Mouse (Mus musculus): ENCODE data around the gene Deup1. TPM values are rescaled to one million over a fixed set of nuclear protein-coding genes. Genes with fewer than 3 reads are reported as not detected.

Gene Deup1
- polyA plus RNA-seq, 1 experiment, result 0.01 TPM

GRCm38 (mm10) chr9:15541735-15542354 is 85.9 kb downstream of the Deup1 start:
- Histone ChIP-seq H3K4me1 (ENCODE audit: control insufficient read depth) (no peaks in the 10 kb centered on the region; the same call in 1 of the 2 replicates), H3K27me3 (ENCODE audit: control insufficient read depth) (no peaks in the 10 kb centered on the region), H3K4me3 (replicated peaks) (no peak overlapping the region), H3K36me3 (ENCODE audit: control insufficient read depth) (peaks cover 6% of the 10 kb centered on the region), H3K9me3 (ENCODE audit: control insufficient read depth, low read length) (no peaks in the 10 kb centered on the region)
- no peak for TF ChIP-seq TAL1 (IDR thresholded peaks at IDR 0.05; ENCODE audit: low read length)
- TF ChIP-seq GATA1 (IDR thresholded peaks at IDR 0.05; ENCODE audit: low read length), result no peak

GRCm38 (mm10) chr9:15538979-15539533 is 88.7 kb downstream of the Deup1 start:
- Histone ChIP-seq H3K27me3 (ENCODE audit: control insufficient read depth) (no peaks in the 10 kb centered on the region), H3K36me3 (ENCODE audit: control insufficient read depth) (peaks cover under 1% of the 10 kb centered on the region; the same call in 1 of the 2 replicates), H3K9me3 (ENCODE audit: control insufficient read depth, low read length) (no peaks in the 10 kb centered on the region), H3K4me3 (replicated peaks) (no peak overlapping the region), H3K4me1 (ENCODE audit: control insufficient read depth) (no peaks in the 10 kb centered on the region; the same call in 1 of the 2 replicates)
- TF ChIP-seq TAL1 (IDR thresholded peaks at IDR 0.05; ENCODE audit: low read length), result no peak
- TF ChIP-seq GATA1 (IDR thresholded peaks at IDR 0.05; ENCODE audit: low read length), result no peak

- Histone ChIP-seq H3K36me3 (ENCODE audit: control insufficient read depth) (no peaks in the 10 kb centered on the region; the same call in 1 of the 2 replicates), H3K9me3 (ENCODE audit: control insufficient read depth, low read length) (no peaks in the 10 kb centered on the region), H3K4me3 (replicated peaks) (no peak overlapping the region), H3K4me1 (ENCODE audit: control insufficient read depth) (no peaks in the 10 kb centered on the region; the same call in 1 of the 2 replicates), H3K27me3 (ENCODE audit: control insufficient read depth) (no peaks in the 10 kb centered on the region)
- TF ChIP-seq GATA1 (IDR thresholded peaks at IDR 0.05; ENCODE audit: low read length) (no peak), TAL1 (IDR thresholded peaks at IDR 0.05; ENCODE audit: low read length) (no peak)
Observed at GRCm38 (mm10) chr9:15537455-15538048, 90.2 kb downstream of the Deup1 start.

- H3K36me3 ChIP-seq (ENCODE audit: control insufficient read depth), result no peaks in the 10 kb centered on the region; the same call in 1 of the 2 replicates
- no peak overlapping the region for H3K4me3 ChIP-seq (replicated peaks)
- no peak for TF ChIP-seq TAL1 (IDR thresholded peaks at IDR 0.05; ENCODE audit: low read length)
- TF ChIP-seq GATA1 (IDR thresholded peaks at IDR 0.05; ENCODE audit: low read length), result no peak
- no peaks in the 10 kb centered on the region; the same call in 1 of the 2 replicates for H3K4me1 ChIP-seq (ENCODE audit: control insufficient read depth)
- H3K27me3 ChIP-seq (ENCODE audit: control insufficient read depth), result no peaks in the 10 kb centered on the region
- no peaks in the 10 kb centered on the region for H3K9me3 ChIP-seq (ENCODE audit: control insufficient read depth, low read length)
Observed at GRCm38 (mm10) chr9:15536861-15537426, 90.8 kb downstream of the Deup1 start.

GRCm38 (mm10) chr9:15535418-15535817 is 92.3 kb downstream of the Deup1 start:
- Histone ChIP-seq H3K4me3 (replicated peaks) (no peak overlapping the region), H3K36me3 (ENCODE audit: control insufficient read depth) (peaks cover 2% of the 10 kb centered on the region; the same call in 1 of the 2 replicates), H3K4me1 (ENCODE audit: control insufficient read depth) (peaks cover under 1% of the 10 kb centered on the region), H3K9me3 (ENCODE audit: control insufficient read depth, low read length) (no peaks in the 10 kb centered on the region), H3K27me3 (ENCODE audit: control insufficient read depth) (no peaks in the 10 kb centered on the region)
- no peak for TF ChIP-seq TAL1 (IDR thresholded peaks at IDR 0.05; ENCODE audit: low read length)
- no peak for TF ChIP-seq GATA1 (IDR thresholded peaks at IDR 0.05; ENCODE audit: low read length)

GRCm38 (mm10) chr9:15534110-15534509 is 93.6 kb downstream of the Deup1 start:
- Histone ChIP-seq H3K9me3 (ENCODE audit: control insufficient read depth, low read length) (no peaks in the 10 kb centered on the region), H3K4me3 (replicated peaks) (no peak overlapping the region), H3K36me3 (ENCODE audit: control insufficient read depth) (peaks cover 2% of the 10 kb centered on the region; the same call in 1 of the 2 replicates), H3K27me3 (ENCODE audit: control insufficient read depth) (no peaks in the 10 kb centered on the region), H3K4me1 (ENCODE audit: control insufficient read depth) (peaks cover 6% of the 10 kb centered on the region)
- TF ChIP-seq GATA1 (IDR thresholded peaks at IDR 0.05; ENCODE audit: low read length), result no peak
- TF ChIP-seq TAL1 (IDR thresholded peaks at IDR 0.05; ENCODE audit: low read length), result no peak

- H3K9me3 ChIP-seq (ENCODE audit: control insufficient read depth, low read length), result no peaks in the 10 kb centered on the region
- no peaks in the 10 kb centered on the region for H3K27me3 ChIP-seq (ENCODE audit: control insufficient read depth)
- peaks cover 6% of the 10 kb centered on the region for H3K4me1 ChIP-seq (ENCODE audit: control insufficient read depth)
- H3K36me3 ChIP-seq (ENCODE audit: control insufficient read depth), result peaks cover 2% of the 10 kb centered on the region; the same call in 1 of the 2 replicates
- TF ChIP-seq GATA1 (IDR thresholded peaks at IDR 0.05; ENCODE audit: low read length) (no peak), TAL1 (IDR thresholded peaks at IDR 0.05; ENCODE audit: low read length) (no peak)
- H3K4me3 ChIP-seq (replicated peaks), result no peak overlapping the region
Observed at GRCm38 (mm10) chr9:15533336-15534070, 94.2 kb downstream of the Deup1 start.

- H3K36me3 ChIP-seq (ENCODE audit: control insufficient read depth), result peaks cover 2% of the 10 kb centered on the region; the same call in 1 of the 2 replicates
- H3K9me3 ChIP-seq (ENCODE audit: control insufficient read depth, low read length), result no peaks in the 10 kb centered on the region
- peaks cover 6% of the 10 kb centered on the region for H3K4me1 ChIP-seq (ENCODE audit: control insufficient read depth)
- TF ChIP-seq GATA1 (IDR thresholded peaks at IDR 0.05; ENCODE audit: low read length), result no peak
- TF ChIP-seq TAL1 (IDR thresholded peaks at IDR 0.05; ENCODE audit: low read length), result no peak
- no peaks in the 10 kb centered on the region for H3K27me3 ChIP-seq (ENCODE audit: control insufficient read depth)
- H3K4me3 ChIP-seq (replicated peaks), result no peak overlapping the region
Observed at GRCm38 (mm10) chr9:15531204-15531603, 96.5 kb downstream of the Deup1 start.
